ENCODE assay signal across 9 mouse cellular contexts in genomic region chr17:10316446-10316845, GRCm38 (mm10). TPM values are rescaled to one million over a fixed set of nuclear protein-coding genes. Genes with fewer than 3 reads are reported as not detected.
DNase-seq lines count a peak whose midpoint lies in the region; ATAC-seq lines count a peak whose summit lies in the region.
"Had no signal": no experiment of that assay in that cellular context is flagged by ENCODE, and none has a peak within 500 bp of the region (broad histone marks: within the 10 kb centered on the region; RNA-seq: fewer than 3 reads in every experiment).

No protein-coding gene starts in this region.

- peaks cover 11% of the 10 kb centered on the region for H3K27me3 ChIP-seq in erythroblast, embryonic 14.5 days (ENCODE audit: control insufficient read depth)
- no peaks in the 10 kb centered on the region for H3K27me3 ChIP-seq in neural tube, embryonic 11.5 days (ENCODE audit: control insufficient read depth, insufficient read depth, low read length)
- H3K27me3 ChIP-seq in liver, embryonic 12.5 days (replicated peaks) = no peaks in the 10 kb centered on the region

- H3K27ac ChIP-seq in neural tube, embryonic 11.5 days (ENCODE audit: low read depth, low read length) = no peak overlapping the region; the same call in 1 of the 2 replicates
- no peak overlapping the region for H3K27ac ChIP-seq in liver, embryonic 12.5 days

- H3K36me3 ChIP-seq in erythroblast, embryonic 14.5 days (ENCODE audit: control insufficient read depth) = peaks cover 4% of the 10 kb centered on the region
- no peaks in the 10 kb centered on the region for H3K36me3 ChIP-seq in neural tube, embryonic 11.5 days (ENCODE audit: control insufficient read depth, insufficient read depth, low read length)
- H3K36me3 ChIP-seq in liver, embryonic 12.5 days = no peaks in the 10 kb centered on the region

- peak overlapping the region; percentile 72 for H3K4me3 ChIP-seq in erythroblast, embryonic 14.5 days (replicated peaks)
- H3K4me3 ChIP-seq in neural tube, embryonic 11.5 days (ENCODE audit: low read depth, low read length) = peak overlapping the region; percentile 39
- H3K4me3 ChIP-seq in liver, embryonic 12.5 days = peak overlapping the region; percentile 35

- peak overlapping the region; percentile 37 for H3K9ac ChIP-seq in neural tube, embryonic 11.5 days (ENCODE audit: low read length)
- H3K9ac ChIP-seq in liver, embryonic 12.5 days = peak overlapping the region; percentile 27

- peak overlapping the region; percentile 50 for H3K4me2 ChIP-seq in neural tube, embryonic 11.5 days (ENCODE audit: low read depth)
- H3K4me2 ChIP-seq in liver, embryonic 12.5 days = peak overlapping the region; percentile 58

- WGBS in neural tube, embryonic 11.5 days = 0% methylated on average over 1 of the region's 1 CpGs
- 10% methylated on average over 1 of the region's 1 CpGs for WGBS in liver, embryonic 12.5 days (ENCODE audit: insufficient replicate concordance)

- no peak for ATAC-seq in erythroblast, adult 5-6 weeks (replicated peaks; ENCODE audit: low FRiP score, poor library complexity, severe bottlenecking)
- no peak for ATAC-seq in neural tube, embryonic 11.5 days (ENCODE audit: insufficient read depth, low FRiP score, low TSS enrichment)
- no peak for ATAC-seq in liver, embryonic 12.5 days
- ATAC-seq in monocyte, adult 5-6 weeks (replicated peaks; ENCODE audit: insufficient number of reproducible peaks, low FRiP score, low TSS enrichment, poor library complexity, severe bottlenecking) = no peak

- H3K4me1 ChIP-seq in erythroblast, embryonic 14.5 days (ENCODE audit: control insufficient read depth) = peaks cover 40% of the 10 kb centered on the region
- H3K4me1 ChIP-seq in neural tube, embryonic 11.5 days (ENCODE audit: control insufficient read depth, insufficient read depth, low read length) = peaks cover 16% of the 10 kb centered on the region; the same call in 1 of the 2 replicates
- peaks cover 38% of the 10 kb centered on the region for H3K4me1 ChIP-seq in liver, embryonic 12.5 days

- no peaks in the 10 kb centered on the region for H3K9me3 ChIP-seq in erythroblast, embryonic 14.5 days (ENCODE audit: control insufficient read depth, low read length)
- no peaks in the 10 kb centered on the region for H3K9me3 ChIP-seq in neural tube, embryonic 11.5 days (ENCODE audit: control insufficient read depth, low read length)
- H3K9me3 ChIP-seq in liver, embryonic 12.5 days (replicated peaks) = no peaks in the 10 kb centered on the region

- DNase-seq in neural tube, embryonic 11.5 days (ENCODE audit: low spot score) = no peak
- no peak for DNase-seq in neural tube, embryonic 10.5 days (ENCODE audit: extremely low spot score, low spot score)
- no peak for DNase-seq in thymus, postnatal 14 days
- no peak for DNase-seq in thymus, adult 18-20 months
- DNase-seq: adrenal gland, adult 8-10 months had no signal

RNA-seq across cellular contexts. Expression of gene Qk, which starts 3.2 kb away (rescaled TPM):
- 0.78 and 0.82 TPM in 2 replicates for polyA plus RNA-seq in erythroblast, embryonic 14.5 days (2012)
- 45.5 and 67.7 TPM in 2 replicates for total RNA-seq in erythroblast, adult 5-6 weeks (2015; ENCODE audit: low replicate concordance)
- 30.2 and 35.3 TPM in 2 replicates for total RNA-seq in erythroblast, adult 5-6 weeks (2017; ENCODE audit: low replicate concordance)
- polyA plus RNA-seq in neural tube, embryonic 11.5 days (2014; fragmentation: Nextera tagmentation; extraction: Ambion mirVana) = 53.7 and 57.0 TPM in 2 replicates
- 8.2 and 8.5 TPM in 2 replicates for polyA plus RNA-seq in liver, embryonic 12.5 days (2016; fragmentation: Nextera tagmentation; extraction: Ambion mirVana)
- 117 to 144 TPM (median 122 TPM) in 3 replicates for total RNA-seq in monocyte, adult 5-6 weeks (2017)
